Mouse (Mus musculus): ENCODE measurements around the gene Zbtb41.

- TF ChIP-seq CTCF (IDR thresholded peaks at IDR 0.05; ENCODE audit: insufficient read depth, low read length) = no peak
- TF ChIP-seq POLR2A (IDR thresholded peaks at IDR 0.05; ENCODE audit: borderline replicate concordance, extremely low read depth, low read depth, low read length) = no peak
Observed at GRCm38 (mm10) chr1:139425006-139425405, 2.9 kb downstream of the Zbtb41 start.
